Mouse (Mus musculus) G1E-ER4 (cell line): Measurements from ENCODE around the gene Ccsap. TPM values are rescaled to one million over a fixed set of nuclear protein-coding genes. Genes with fewer than 3 reads are reported as not detected.

ENCODE experiments used
- GATA1 ChIP-seq: IDR thresholded peaks from one replicate; pipeline ENCODE4 v1.8.0; 2012; ENCODE audit warnings: low read length, inconsistent platforms
- polyA plus RNA-seq: library from polyadenylated mRNA; stranded (reverse); fragments of >175 nt; gene quantifications from 2 replicates; pipeline ENCODE4 v1.2.3, GENCODE M21; 2012

Gene Ccsap
- polyA plus RNA-seq, 1 experiment: 13.1 TPM

- TF ChIP-seq GATA1: no peak
These were observed 34.0 kb downstream of the Ccsap start for GRCm38 (mm10) chr8:123826001-123826400.

- TF ChIP-seq GATA1: peak; percentile 73
These were observed 36.4 kb downstream of the Ccsap start for GRCm38 (mm10) chr8:123823532-123824123.

GRCm38 (mm10) chr8:123823111-123823510 lies 36.9 kb downstream of the Ccsap start:
- TF ChIP-seq GATA1: no peak

GRCm38 (mm10) chr8:123820780-123821179 lies 39.2 kb downstream of the Ccsap start:
- no peak for TF ChIP-seq GATA1

- TF ChIP-seq GATA1: no peak
These were observed 40.1 kb downstream of the Ccsap start for GRCm38 (mm10) chr8:123819683-123820610.

- no peak for TF ChIP-seq GATA1
These were observed 42.3 kb downstream of the Ccsap start for GRCm38 (mm10) chr8:123817747-123818146.

- no peak for TF ChIP-seq GATA1
These were observed 43.1 kb downstream of the Ccsap start for GRCm38 (mm10) chr8:123816939-123817338.

GRCm38 (mm10) chr8:123815325-123815724 lies 44.7 kb downstream of the Ccsap start:
- TF ChIP-seq GATA1: no peak

- no peak for TF ChIP-seq GATA1
These were observed 46.1 kb downstream of the Ccsap start for GRCm38 (mm10) chr8:123813892-123814266.

GRCm38 (mm10) chr8:123813173-123813891 lies 46.7 kb downstream of the Ccsap start:
- no peak for TF ChIP-seq GATA1

- TF ChIP-seq GATA1: no peak
These were observed 47.8 kb downstream of the Ccsap start for GRCm38 (mm10) chr8:123812227-123812626.

GRCm38 (mm10) chr8:123808671-123809070 lies 51.3 kb downstream of the Ccsap start:
- TF ChIP-seq GATA1: no peak

GRCm38 (mm10) chr8:123807852-123808573 lies 52.0 kb downstream of the Ccsap start:
- no peak for TF ChIP-seq GATA1

- no peak for TF ChIP-seq GATA1
These were observed 53.0 kb downstream of the Ccsap start for GRCm38 (mm10) chr8:123807024-123807431.

GRCm38 (mm10) chr8:123806374-123806935 lies 53.6 kb downstream of the Ccsap start:
- TF ChIP-seq GATA1: no peak
